Mouse (Mus musculus) liver, embryonic 14.5 days (tissue): ENCODE measurements around the gene Aldh3b2.

ENCODE experiments used
- CTCF ChIP-seq: IDR thresholded peaks from 2 replicates; pipeline ENCODE4 v1.5.1; 2016; ENCODE audit warnings: antibody characterized with exemption, low read depth, control low read depth
- EP300 ChIP-seq: IDR thresholded peaks from 2 replicates; pipeline ENCODE4 v1.6.1; 2016; ENCODE audit warnings: antibody characterized with exemption, low read depth

DNA sequence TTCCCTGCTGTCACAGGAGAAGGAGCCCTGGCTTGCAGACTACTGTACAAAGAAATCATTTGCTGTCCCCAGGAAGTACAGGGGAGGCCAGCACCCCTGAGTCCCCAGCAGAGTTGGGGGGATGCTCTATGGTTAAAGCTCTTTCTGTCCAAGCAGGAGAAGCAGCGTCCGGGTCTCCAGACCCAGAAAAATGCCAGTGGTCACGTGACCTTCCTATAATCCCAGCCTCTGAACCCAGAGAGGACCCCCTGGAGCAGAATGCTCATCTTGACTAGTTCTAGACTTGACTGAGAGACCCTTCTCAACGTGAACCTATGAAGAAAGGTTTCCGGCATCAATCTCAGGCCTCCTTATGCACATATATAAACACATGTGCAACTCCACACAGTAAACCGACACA, 46.3 kb upstream of the Aldh3b2 start:
- TF ChIP-seq CTCF (no peak), EP300 (no peak)
